Mouse (Mus musculus) intestine, postnatal 0 days (tissue): Measurements from ENCODE around the gene Hibadh. TPM values are rescaled to one million over a fixed set of nuclear protein-coding genes. Genes with fewer than 3 reads are reported as not detected.

Experiments
- ATAC-seq: fragments of 200-750 bp; cut with Nextera tagmentation; 2 replicates; pipeline ENCODE4 v1.8.0; 2017; ENCODE audit warnings: mild to moderate bottlenecking, moderate TSS enrichment, moderate library complexity
- H3K27ac ChIP-seq: fragments of 300-500 bp; sonication (generic); 2 replicates; pipeline ENCODE4 v1.5.1; 2014; ENCODE audit warnings: mild to moderate bottlenecking, low read depth, low read length, moderate library complexity
- H3K27me3 ChIP-seq: fragments of 300-500 bp; sonication (generic); replicated peaks from 2 replicates; pipeline ENCODE4 v1.6.1; 2014; ENCODE audit warnings: low read length, mixed read lengths; ENCODE audit not compliant: control insufficient read depth, insufficient read depth
- H3K36me3 ChIP-seq: fragments of 300-500 bp; sonication (generic); 2 replicates; pipeline ENCODE4 v1.6.1; 2014; ENCODE audit warnings: mild to moderate bottlenecking, moderate library complexity; ENCODE audit not compliant: control insufficient read depth, insufficient read depth
- H3K4me1 ChIP-seq: fragments of 300-500 bp; sonication (generic); replicated peaks from 2 replicates; pipeline ENCODE4 v1.6.1; 2014; ENCODE audit warnings: antibody characterized with exemption, low read length, mixed read lengths; ENCODE audit not compliant: control insufficient read depth, insufficient read depth
- H3K4me2 ChIP-seq: fragments of 300-500 bp; sonication (generic); replicated peaks from 2 replicates; pipeline ENCODE4 v1.6.1; 2014; ENCODE audit warnings: low read depth, mild to moderate bottlenecking, moderate library complexity
- H3K4me3 ChIP-seq: fragments of 300-500 bp; sonication (generic); 2 replicates; pipeline ENCODE4 v1.5.1; 2014; ENCODE audit warnings: low read depth, low read length
- H3K9ac ChIP-seq: fragments of 300-500 bp; sonication (generic); 2 replicates; pipeline ENCODE4 v1.6.1; 2014; ENCODE audit warnings: mild to moderate bottlenecking, low read depth, low read length
- H3K9me3 ChIP-seq: fragments of 300-500 bp; sonication (generic); 2 replicates; pipeline ENCODE4 v1.6.1; 2016; ENCODE audit warnings: mixed run types; ENCODE audit not compliant: control insufficient read depth
- CTCF ChIP-seq: sonication (generic); IDR thresholded peaks from 2 replicates; pipeline ENCODE4 v1.5.1; 2016; ENCODE audit warnings: low read depth, mild to moderate bottlenecking, control low read depth, antibody characterized with exemption, moderate library complexity
- WGBS: fragments of 180-500 bp; shearing (Covaris S2); extraction: QIAGEN DNeasy Blood & Tissue Kit; methylation state at CpG from one replicate; pipeline ENCODE4 v1.1.7; 2014; 5-methylcytosine and 5-hydroxymethylcytosine counted together
- polyA plus RNA-seq: library from polyadenylated mRNA; unstranded; fragments of >200 nt; fragmentation: Nextera tagmentation; extraction: Ambion mirVana; gene quantifications from 2 replicates; pipeline ENCODE4 v1.2.1, GENCODE M21; 2015

Hibadh gene
- polyA plus RNA-seq, 1 experiment from 2014 or later, result 55.5 TPM

GRCm38 (mm10) chr6:52513876-52514405 is 126.2 kb downstream of the Hibadh start:
- H3K27me3 ChIP-seq, result 0 out of 2 replicates have a peak, but pooled peaks cover 7% of the 10 kb centered on the region
- H3K9me3 ChIP-seq, result no peaks in the 10 kb centered on the region
- H3K4me3 ChIP-seq, result no peak overlapping the region
- no peaks in the 10 kb centered on the region for H3K36me3 ChIP-seq
- 54% methylated on average over 4 of the region's 4 CpGs for WGBS
- no peaks in the 10 kb centered on the region for H3K4me1 ChIP-seq
- TF ChIP-seq CTCF, result no peak
- ATAC-seq, result no peak
- no peak overlapping the region for H3K9ac ChIP-seq
- no peak overlapping the region for H3K27ac ChIP-seq
- no peak overlapping the region for H3K4me2 ChIP-seq

GRCm38 (mm10) chr6:52508789-52509188 is 131.4 kb downstream of the Hibadh start:
- Histone ChIP-seq H3K9me3 (no peaks in the 10 kb centered on the region), H3K4me1 (no peaks in the 10 kb centered on the region), H3K4me3 (no peak overlapping the region), H3K36me3 (no peaks in the 10 kb centered on the region), H3K27me3 (0 out of 2 replicates have a peak, but pooled peaks cover 7% of the 10 kb centered on the region), H3K9ac (no peak overlapping the region), H3K4me2 (no peak overlapping the region), H3K27ac (no peak overlapping the region)
- TF ChIP-seq CTCF, result no peak
- ATAC-seq, result no peak
- 91% methylated on average over 3 of the region's 3 CpGs for WGBS

GRCm38 (mm10) chr6:52507946-52508345 is 132.2 kb downstream of the Hibadh start:
- no peaks in the 10 kb centered on the region for H3K36me3 ChIP-seq
- no peak overlapping the region for H3K4me3 ChIP-seq
- 0 out of 2 replicates have a peak, but pooled peaks cover 7% of the 10 kb centered on the region for H3K27me3 ChIP-seq
- 70% methylated on average over 7 of the region's 7 CpGs for WGBS
- H3K9me3 ChIP-seq, result no peaks in the 10 kb centered on the region
- no peak overlapping the region for H3K9ac ChIP-seq
- no peak for TF ChIP-seq CTCF
- no peaks in the 10 kb centered on the region for H3K4me1 ChIP-seq
- H3K4me2 ChIP-seq, result no peak overlapping the region
- ATAC-seq, result no peak
- H3K27ac ChIP-seq, result no peak overlapping the region

GRCm38 (mm10) chr6:52507171-52507570 is 133.0 kb downstream of the Hibadh start:
- Histone ChIP-seq H3K4me1 (no peaks in the 10 kb centered on the region), H3K4me3 (no peak overlapping the region), H3K9me3 (no peaks in the 10 kb centered on the region), H3K4me2 (no peak overlapping the region), H3K9ac (no peak overlapping the region), H3K27me3 (0 out of 2 replicates have a peak, but pooled peaks cover 7% of the 10 kb centered on the region), H3K36me3 (no peaks in the 10 kb centered on the region), H3K27ac (no peak overlapping the region)
- WGBS, result 53% methylated on average over 5 of the region's 5 CpGs
- no peak for TF ChIP-seq CTCF
- no peak for ATAC-seq

- Histone ChIP-seq H3K9me3 (no peaks in the 10 kb centered on the region), H3K27ac (no peak overlapping the region), H3K27me3 (0 out of 2 replicates have a peak, but pooled peaks cover 7% of the 10 kb centered on the region), H3K36me3 (no peaks in the 10 kb centered on the region), H3K4me1 (no peaks in the 10 kb centered on the region), H3K9ac (no peak overlapping the region), H3K4me2 (no peak overlapping the region), H3K4me3 (no peak overlapping the region)
- no peak for ATAC-seq
- WGBS, result 79% methylated on average over 9 of the region's 9 CpGs
- TF ChIP-seq CTCF, result no peak
Measured at GRCm38 (mm10) chr6:52505777-52506755, 134.1 kb downstream of the Hibadh start.

GRCm38 (mm10) chr6:52504676-52505460 is 135.3 kb downstream of the Hibadh start:
- no peak overlapping the region for H3K4me2 ChIP-seq
- no peak overlapping the region for H3K27ac ChIP-seq
- H3K9ac ChIP-seq, result no peak overlapping the region
- ATAC-seq, result no peak
- no peaks in the 10 kb centered on the region for H3K4me1 ChIP-seq
- no peaks in the 10 kb centered on the region for H3K36me3 ChIP-seq
- TF ChIP-seq CTCF, result no peak
- H3K4me3 ChIP-seq, result no peak overlapping the region
- 0 out of 2 replicates have a peak, but pooled peaks cover 4% of the 10 kb centered on the region for H3K27me3 ChIP-seq
- 76% methylated on average over 8 of the region's 8 CpGs for WGBS
- H3K9me3 ChIP-seq, result no peaks in the 10 kb centered on the region
